Mouse (Mus musculus) midbrain, embryonic 12.5 days (tissue): ENCODE measurements around the gene Cacna2d3. TPM values are rescaled to one million over a fixed set of nuclear protein-coding genes. Genes with fewer than 3 reads are reported as not detected.
A peak's percentile ranks its signal among the peaks of the same experiment; 100 is the strongest.

Experiments
- ATAC-seq: fragments of 200-750 bp; cut with Nextera tagmentation; 2 replicates; pipeline ENCODE4 v1.8.0; 2017; ENCODE audit warnings: low read depth, moderate TSS enrichment, moderate library complexity; ENCODE audit not compliant: low FRiP score
- H3K27ac ChIP-seq: fragments of 300-500 bp; sonication (generic); replicated peaks from 2 replicates; pipeline ENCODE4 v1.5.1; 2016; ENCODE audit warnings: mild to moderate bottlenecking
- H3K27me3 ChIP-seq: fragments of 300-500 bp; sonication (generic); 2 replicates; pipeline ENCODE4 v1.6.1; 2016; ENCODE audit warnings: mild to moderate bottlenecking
- H3K36me3 ChIP-seq: fragments of 300-500 bp; sonication (generic); 2 replicates; pipeline ENCODE4 v1.6.1; 2016
- H3K4me1 ChIP-seq: fragments of 300-500 bp; sonication (generic); 2 replicates; pipeline ENCODE4 v1.6.1; 2016
- H3K4me2 ChIP-seq: fragments of 300-500 bp; sonication (generic); replicated peaks from 2 replicates; pipeline ENCODE4 v1.6.1; 2016; ENCODE audit warnings: mild to moderate bottlenecking, moderate library complexity
- H3K4me3 ChIP-seq: fragments of 300-500 bp; sonication (generic); 2 replicates; pipeline ENCODE4 v1.5.1; 2016; ENCODE audit warnings: mild to moderate bottlenecking
- H3K9ac ChIP-seq: fragments of 300-500 bp; sonication (generic); replicated peaks from 2 replicates; pipeline ENCODE4 v1.6.1; 2016; ENCODE audit warnings: mild to moderate bottlenecking, moderate library complexity
- H3K9me3 ChIP-seq: fragments of 300-500 bp; sonication (generic); 2 replicates; pipeline ENCODE4 v1.6.1; 2016; ENCODE audit warnings: mild to moderate bottlenecking
- WGBS: fragments of 180-500 bp; shearing (Covaris S2); methylation state at CpG from one replicate; pipeline ENCODE4 v1.1.7; 2016; 5-methylcytosine and 5-hydroxymethylcytosine counted together
- polyA plus RNA-seq: library from polyadenylated mRNA; unstranded; fragments of >200 nt; fragmentation: Nextera tagmentation; extraction: Ambion mirVana; gene quantifications from 2 replicates; pipeline ENCODE4 v1.2.1, GENCODE M21; 2016

Gene Cacna2d3
- polyA plus RNA-seq, 1 experiment from 2014 or later, result 23.1 TPM

DNA sequence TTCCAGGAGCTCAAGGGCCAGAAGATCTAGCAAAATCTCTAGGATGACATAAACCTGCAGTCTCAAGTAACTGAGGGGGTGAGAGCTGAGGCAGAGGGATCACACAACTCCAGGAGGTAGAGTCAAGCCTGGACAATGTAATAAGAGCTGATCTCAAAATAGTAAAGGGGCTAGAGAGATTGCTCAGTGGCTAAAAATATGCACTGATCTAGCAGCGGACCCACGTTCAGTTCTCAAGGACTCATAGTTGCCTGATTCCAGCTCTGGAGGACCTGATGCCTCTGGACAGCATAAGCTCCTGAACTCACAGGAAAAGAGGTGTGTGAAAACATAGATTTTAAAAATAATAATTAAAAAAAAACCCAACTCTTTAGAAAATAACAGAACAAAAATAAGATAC lies 493.7 kb downstream of the Cacna2d3 start:
- Histone ChIP-seq H3K36me3 (no peaks in the 10 kb centered on the region), H3K4me1 (peaks cover 28% of the 10 kb centered on the region), H3K27ac (no peak overlapping the region), H3K4me2 (no peak overlapping the region), H3K9me3 (no peaks in the 10 kb centered on the region), H3K4me3 (no peak overlapping the region), H3K9ac (no peak overlapping the region), H3K27me3 (peaks cover 35% of the 10 kb centered on the region)
- no peak for ATAC-seq
- WGBS, result 86% methylated on average over 2 of the region's 2 CpGs

GRCm38 (mm10) chr14:29225754-29226365 lies 495.8 kb downstream of the Cacna2d3 start:
- Histone ChIP-seq H3K27me3 (peaks cover 26% of the 10 kb centered on the region), H3K4me2 (no peak overlapping the region), H3K36me3 (no peaks in the 10 kb centered on the region), H3K27ac (no peak overlapping the region), H3K4me1 (peaks cover 28% of the 10 kb centered on the region), H3K9me3 (no peaks in the 10 kb centered on the region), H3K9ac (no peak overlapping the region), H3K4me3 (no peak overlapping the region)
- ATAC-seq, result peak; percentile 60; the same call in 1 of the 2 replicates
- 18% methylated on average over 2 of the region's 2 CpGs for WGBS

- H3K4me2 ChIP-seq, result no peak overlapping the region
- no peak overlapping the region for H3K4me3 ChIP-seq
- peaks cover 12% of the 10 kb centered on the region; the same call in 1 of the 2 replicates for H3K27me3 ChIP-seq
- ATAC-seq, result no peak
- H3K27ac ChIP-seq, result no peak overlapping the region
- WGBS, result 88% methylated on average over 1 of the region's 1 CpGs
- H3K4me1 ChIP-seq, result peaks cover 9% of the 10 kb centered on the region; the same call in 1 of the 2 replicates
- no peaks in the 10 kb centered on the region for H3K36me3 ChIP-seq
- no peak overlapping the region for H3K9ac ChIP-seq
- no peaks in the 10 kb centered on the region for H3K9me3 ChIP-seq
These were observed 498.7 kb downstream of the Cacna2d3 start for GRCm38 (mm10) chr14:29223012-29223411.

DNA sequence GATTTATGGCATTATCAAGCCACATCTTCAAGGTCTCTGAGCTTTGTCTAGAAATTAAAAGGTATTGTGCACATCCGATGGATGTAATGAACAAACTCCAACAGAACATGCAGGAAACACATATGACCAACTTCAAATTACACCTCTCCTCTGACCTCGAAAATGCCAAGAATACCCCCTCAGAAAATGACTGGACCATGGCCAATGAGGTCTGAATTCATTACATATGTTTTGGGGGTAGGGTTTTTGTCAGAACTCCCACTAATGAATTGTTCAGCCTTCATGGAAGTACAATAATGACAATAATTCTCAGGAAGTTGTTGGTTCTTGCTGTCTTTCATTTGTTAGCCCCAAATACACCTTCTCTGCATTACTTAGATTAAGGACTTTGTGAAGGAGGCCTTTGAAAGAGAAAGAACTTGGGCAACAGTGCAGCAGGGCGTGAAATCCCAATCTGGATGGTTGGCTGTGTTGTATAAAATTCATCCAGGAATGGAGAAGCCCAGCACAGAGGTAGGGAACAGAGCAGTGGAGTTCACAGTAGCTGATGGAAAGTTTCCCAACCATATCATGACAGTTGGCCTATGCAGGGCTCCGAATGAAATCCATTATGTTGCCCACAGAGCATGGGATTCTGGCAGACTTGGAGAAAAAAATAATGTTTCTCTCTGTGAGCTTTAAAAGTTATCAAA lies 499.3 kb downstream of the Cacna2d3 start:
- no peak overlapping the region for H3K4me3 ChIP-seq
- peaks cover 8% of the 10 kb centered on the region; the same call in 1 of the 2 replicates for H3K27me3 ChIP-seq
- no peak overlapping the region for H3K9ac ChIP-seq
- no peaks in the 10 kb centered on the region for H3K36me3 ChIP-seq
- H3K4me1 ChIP-seq, result peaks cover 9% of the 10 kb centered on the region; the same call in 1 of the 2 replicates
- H3K27ac ChIP-seq, result no peak overlapping the region
- no peak overlapping the region for H3K4me2 ChIP-seq
- H3K9me3 ChIP-seq, result no peaks in the 10 kb centered on the region
- no peak for ATAC-seq
- 67% methylated on average over 4 of the region's 4 CpGs for WGBS

DNA sequence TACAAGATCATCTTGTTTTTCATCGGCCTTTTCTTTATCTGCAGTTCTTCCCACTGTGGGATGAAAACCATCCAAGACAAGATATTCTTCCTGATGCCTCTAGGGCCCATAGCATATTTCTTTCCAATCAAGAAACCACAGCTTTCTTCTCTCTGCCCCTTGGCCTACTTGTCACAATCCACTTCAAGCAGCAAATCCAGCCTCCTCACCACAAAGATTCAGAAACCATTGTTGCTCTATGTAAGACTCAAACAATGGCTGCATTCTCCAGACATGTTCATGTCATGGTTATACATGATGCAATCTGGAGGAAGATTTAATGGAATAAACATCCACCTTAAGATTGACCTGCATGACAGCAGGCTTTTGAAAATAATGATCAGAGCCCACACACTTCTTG lies 505.6 kb downstream of the Cacna2d3 start:
- H3K27me3 ChIP-seq, result 0 out of 2 replicates have a peak, but pooled peaks cover 4% of the 10 kb centered on the region
- H3K27ac ChIP-seq, result no peak overlapping the region
- H3K4me1 ChIP-seq, result no peaks in the 10 kb centered on the region
- no peaks in the 10 kb centered on the region for H3K36me3 ChIP-seq
- 79% methylated on average over 1 of the region's 1 CpGs for WGBS
- no peak for ATAC-seq
- H3K4me2 ChIP-seq, result no peak overlapping the region
- no peak overlapping the region for H3K9ac ChIP-seq
- H3K4me3 ChIP-seq, result no peak overlapping the region
- no peaks in the 10 kb centered on the region for H3K9me3 ChIP-seq

DNA sequence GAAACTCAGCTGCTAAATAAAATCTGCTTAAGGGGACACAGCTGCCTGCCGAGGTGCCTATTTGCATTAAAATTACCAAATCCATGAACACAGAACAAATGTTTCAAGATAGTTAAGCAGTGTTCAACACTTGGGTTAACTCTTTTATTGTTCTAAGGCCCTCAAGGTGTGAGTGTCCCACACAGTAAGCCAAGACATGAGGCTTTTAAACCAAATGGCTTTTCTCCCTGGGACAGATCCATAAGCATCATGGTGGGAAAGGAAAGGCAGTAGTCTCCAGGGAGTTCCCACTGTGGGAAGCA lies 516.7 kb downstream of the Cacna2d3 start:
- no peaks in the 10 kb centered on the region for H3K36me3 ChIP-seq
- H3K9me3 ChIP-seq, result no peaks in the 10 kb centered on the region
- ATAC-seq, result 0 out of 2 replicates have a peak, but pooled peaks have one; percentile 44
- WGBS, result 9% methylated on average over 1 of the region's 1 CpGs
- peak overlapping the region; percentile 40; the same call in 1 of the 2 replicates for H3K27ac ChIP-seq
- H3K27me3 ChIP-seq, result no peaks in the 10 kb centered on the region
- H3K4me1 ChIP-seq, result peaks cover 12% of the 10 kb centered on the region
- no peak overlapping the region for H3K4me3 ChIP-seq
- H3K4me2 ChIP-seq, result no peak overlapping the region
- no peak overlapping the region for H3K9ac ChIP-seq

DNA sequence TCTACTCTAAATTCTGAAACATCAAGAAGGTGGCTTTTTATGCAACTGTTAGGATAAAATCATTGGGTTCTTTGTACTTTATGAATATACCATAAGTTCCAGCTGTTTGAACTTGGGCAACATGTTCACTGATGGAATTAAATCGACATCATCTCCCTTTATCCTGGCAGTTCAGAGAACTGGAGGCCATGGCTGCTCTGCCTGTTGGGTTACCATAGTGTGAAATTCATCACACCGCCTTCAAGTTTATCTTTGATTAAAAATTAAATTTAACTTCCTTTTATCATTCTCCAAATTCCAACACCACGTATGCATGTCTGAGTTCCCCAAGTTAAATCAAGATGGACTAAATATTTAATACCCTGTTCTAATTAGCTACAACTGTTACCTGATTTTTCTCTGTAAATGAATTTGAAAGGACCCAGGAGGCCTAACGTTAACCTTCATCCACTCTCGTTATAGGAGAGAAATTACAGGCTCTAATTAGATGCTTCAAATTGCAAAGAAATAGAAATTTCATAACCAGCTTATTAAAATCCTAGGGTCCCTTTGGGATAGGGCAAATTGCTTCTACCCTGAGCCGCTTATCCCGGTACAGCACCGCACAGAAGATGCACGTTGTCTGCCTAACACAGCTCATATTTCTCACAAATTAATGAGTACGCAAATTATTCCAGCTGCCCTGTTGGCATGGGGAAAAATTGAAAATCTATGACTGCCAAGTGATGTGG lies 517.3 kb downstream of the Cacna2d3 start:
- Histone ChIP-seq H3K36me3 (no peaks in the 10 kb centered on the region), H3K9me3 (no peaks in the 10 kb centered on the region), H3K4me3 (no peak overlapping the region), H3K4me1 (peaks cover 12% of the 10 kb centered on the region), H3K9ac (no peak overlapping the region), H3K27ac (no peak overlapping the region), H3K4me2 (no peak overlapping the region), H3K27me3 (no peaks in the 10 kb centered on the region)
- WGBS, result 48% methylated on average over 10 of the region's 10 CpGs
- peak; percentile 63; the same call in 1 of the 2 replicates for ATAC-seq

GRCm38 (mm10) chr14:29196171-29196570 lies 525.5 kb downstream of the Cacna2d3 start:
- H3K27me3 ChIP-seq, result no peaks in the 10 kb centered on the region
- H3K4me1 ChIP-seq, result no peaks in the 10 kb centered on the region
- no peak overlapping the region for H3K4me3 ChIP-seq
- H3K4me2 ChIP-seq, result no peak overlapping the region
- no peak overlapping the region for H3K9ac ChIP-seq
- ATAC-seq, result no peak
- no peaks in the 10 kb centered on the region for H3K36me3 ChIP-seq
- H3K9me3 ChIP-seq, result no peaks in the 10 kb centered on the region
- H3K27ac ChIP-seq, result no peak overlapping the region

DNA sequence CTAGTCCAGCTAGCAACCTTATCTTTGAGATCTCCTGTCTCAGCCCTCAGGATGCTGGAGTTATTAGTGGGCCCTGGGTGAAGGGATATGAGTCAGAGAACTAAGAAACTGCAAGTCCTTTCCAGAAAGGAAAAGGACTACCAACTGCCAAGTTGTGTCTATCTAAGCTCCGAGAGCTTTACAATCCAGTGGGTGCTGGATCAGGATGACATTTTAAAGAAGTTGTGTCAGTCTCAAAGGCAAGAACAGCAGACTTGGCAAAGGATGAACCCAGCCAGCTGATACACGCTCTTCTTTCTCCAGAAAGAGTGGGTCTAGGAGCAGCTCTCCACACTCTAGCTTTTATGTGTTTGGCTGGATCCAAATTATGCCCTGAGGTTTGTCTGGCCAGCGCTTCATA lies 530.2 kb downstream of the Cacna2d3 start:
- no peak overlapping the region for H3K4me2 ChIP-seq
- no peak overlapping the region for H3K4me3 ChIP-seq
- ATAC-seq, result no peak
- H3K9me3 ChIP-seq, result no peaks in the 10 kb centered on the region
- H3K4me1 ChIP-seq, result no peaks in the 10 kb centered on the region
- 86% methylated on average over 3 of the region's 3 CpGs for WGBS
- no peaks in the 10 kb centered on the region for H3K27me3 ChIP-seq
- no peak overlapping the region for H3K27ac ChIP-seq
- H3K9ac ChIP-seq, result no peak overlapping the region
- no peaks in the 10 kb centered on the region for H3K36me3 ChIP-seq

- Histone ChIP-seq H3K9ac (no peak overlapping the region), H3K4me3 (no peak overlapping the region), H3K36me3 (no peaks in the 10 kb centered on the region), H3K27ac (no peak overlapping the region), H3K9me3 (no peaks in the 10 kb centered on the region), H3K4me1 (peaks cover 10% of the 10 kb centered on the region), H3K27me3 (0 out of 2 replicates have a peak, but pooled peaks cover 3% of the 10 kb centered on the region), H3K4me2 (no peak overlapping the region)
- 85% methylated on average over 5 of the region's 5 CpGs for WGBS
- no peak for ATAC-seq
These were observed 537.9 kb downstream of the Cacna2d3 start for GRCm38 (mm10) chr14:29183730-29184129.

DNA sequence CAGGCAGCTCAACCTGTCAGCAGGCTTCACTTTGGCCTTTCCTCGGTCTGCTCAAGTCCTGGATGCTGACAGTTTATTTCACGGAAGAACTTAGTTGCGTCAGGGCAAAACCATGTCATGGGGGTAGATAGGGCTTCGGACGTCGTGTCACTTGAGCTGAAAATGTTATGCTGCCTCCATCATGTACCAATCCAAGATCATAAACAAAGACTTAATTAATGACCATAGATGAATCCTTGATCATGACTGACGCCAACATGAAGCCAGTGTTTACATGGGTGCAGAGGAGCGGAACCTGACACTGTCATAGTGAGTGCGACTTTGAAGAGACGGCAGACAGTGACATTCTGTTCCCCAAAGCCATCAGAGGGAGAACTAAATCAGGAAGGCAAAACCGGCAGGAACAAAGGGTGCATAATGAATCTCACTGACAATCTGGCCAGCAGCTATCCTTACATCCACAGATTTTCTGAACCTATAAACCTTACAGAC lies 542.2 kb downstream of the Cacna2d3 start:
- H3K9ac ChIP-seq, result no peak overlapping the region
- 0 out of 2 replicates have a peak, but pooled peaks cover 3% of the 10 kb centered on the region for H3K27me3 ChIP-seq
- 0 out of 2 replicates have a peak, but pooled peaks have one; percentile 38 for ATAC-seq
- WGBS, result 34% methylated on average over 11 of the region's 11 CpGs
- H3K4me3 ChIP-seq, result no peak overlapping the region
- peak overlapping the region; percentile 60 for H3K27ac ChIP-seq
- no peaks in the 10 kb centered on the region for H3K36me3 ChIP-seq
- peaks cover 14% of the 10 kb centered on the region for H3K4me1 ChIP-seq
- 0 out of 2 replicates have a peak overlapping the region, but pooled peaks have one; percentile 17 for H3K4me2 ChIP-seq
- no peaks in the 10 kb centered on the region for H3K9me3 ChIP-seq
